Mouse (Mus musculus) embryonic fibroblast, embryonic 13.5 days (primary cell): ENCODE results near the gene Tecta. TPM values are rescaled to one million over a fixed set of nuclear protein-coding genes. Genes with fewer than 3 reads are reported as not detected.

Experiments
- H3K27ac ChIP-seq: 2 replicates; pipeline ENCODE4 v1.5.1; 2012; ENCODE audit warnings: low read length, control low read depth, inconsistent platforms; ENCODE audit not compliant: insufficient read depth
- H3K4me1 ChIP-seq: 2 replicates; pipeline ENCODE4 v1.6.1; 2011; ENCODE audit warnings: low read length; ENCODE audit not compliant: control insufficient read depth, insufficient read depth
- H3K4me3 ChIP-seq: 2 replicates; pipeline ENCODE4 v1.5.1; 2011; ENCODE audit warnings: mild to moderate bottlenecking, control low read depth, low read length; ENCODE audit not compliant: insufficient read depth
- CTCF ChIP-seq: IDR thresholded peaks from 2 replicates; pipeline ENCODE4 v1.5.1; 2011; ENCODE audit warnings: mild to moderate bottlenecking, control low read depth, low read length, moderate library complexity, borderline replicate concordance; ENCODE audit not compliant: insufficient read depth
- POLR2A ChIP-seq: IDR thresholded peaks from 2 replicates; pipeline ENCODE4 v1.6.1; 2011; ENCODE audit warnings: low read depth, mild to moderate bottlenecking, control low read depth, low read length, moderate library complexity
- polyA plus RNA-seq: library from polyadenylated mRNA; stranded (reverse); fragments of >200 nt; gene quantifications from 2 replicates; pipeline ENCODE4 v1.2.4, GENCODE M21; 2011; ENCODE audit warnings: low read depth; ENCODE audit not compliant: missing spikeins, insufficient read length

The Tecta gene
- polyA plus RNA-seq, 1 experiment = 0.16 TPM

- no peak overlapping the region for H3K4me3 ChIP-seq
- TF ChIP-seq CTCF (no peak), POLR2A (no peak)
- no peak overlapping the region for H3K27ac ChIP-seq
- 0 out of 2 replicates have a peak, but pooled peaks cover 3% of the 10 kb centered on the region for H3K4me1 ChIP-seq
Observed at GRCm38 (mm10) chr9:42311311-42311710, 88.4 kb downstream of the Tecta start.

- no peak for TF ChIP-seq CTCF
- TF ChIP-seq POLR2A = no peak
Observed at GRCm38 (mm10) chr9:42303894-42304293, 95.8 kb downstream of the Tecta start.

GRCm38 (mm10) chr9:42301082-42301633, 98.6 kb downstream of the Tecta start:
- TF ChIP-seq POLR2A (no peak), CTCF (no peak)
- Histone ChIP-seq H3K27ac (no peak overlapping the region), H3K4me1 (no peaks in the 10 kb centered on the region), H3K4me3 (no peak overlapping the region)

More at GRCm38 (mm10) chr9:42303894-42304293, 95.8 kb downstream of the Tecta start:
- Histone ChIP-seq H3K4me1 (no peaks in the 10 kb centered on the region), H3K27ac (no peak overlapping the region), H3K4me3 (no peak overlapping the region)

GRCm38 (mm10) chr9:42296297-42296922, 103.3 kb downstream of the Tecta start:
- no peak overlapping the region for H3K4me3 ChIP-seq

GRCm38 (mm10) chr9:42294131-42294530, 105.6 kb downstream of the Tecta start:
- no peaks in the 10 kb centered on the region for H3K4me1 ChIP-seq
- TF ChIP-seq CTCF = no peak
- no peak overlapping the region for H3K27ac ChIP-seq
- H3K4me3 ChIP-seq = no peak overlapping the region

More at GRCm38 (mm10) chr9:42296297-42296922, 103.3 kb downstream of the Tecta start:
- TF ChIP-seq CTCF = no peak
- no peak for TF ChIP-seq POLR2A
- Histone ChIP-seq H3K27ac (no peak overlapping the region), H3K4me1 (no peaks in the 10 kb centered on the region)

GRCm38 (mm10) chr9:42293596-42293995, 106.1 kb downstream of the Tecta start:
- Histone ChIP-seq H3K4me3 (no peak overlapping the region), H3K27ac (no peak overlapping the region), H3K4me1 (no peaks in the 10 kb centered on the region)
- TF ChIP-seq CTCF (no peak), POLR2A (no peak)

GRCm38 (mm10) chr9:42293051-42293450, 106.7 kb downstream of the Tecta start:
- no peaks in the 10 kb centered on the region for H3K4me1 ChIP-seq
- H3K27ac ChIP-seq = no peak overlapping the region
- no peak overlapping the region for H3K4me3 ChIP-seq
- TF ChIP-seq POLR2A (no peak), CTCF (no peak)

GRCm38 (mm10) chr9:42279676-42280075, 120.1 kb downstream of the Tecta start:
- no peak overlapping the region for H3K4me3 ChIP-seq
- TF ChIP-seq CTCF (no peak), POLR2A (no peak)
- H3K27ac ChIP-seq = no peak overlapping the region
- H3K4me1 ChIP-seq = no peaks in the 10 kb centered on the region; the same call in 1 of the 2 replicates

Other genes with a start within 250 kb of the Tecta start
- gene Sc5d, start 135.7 kb downstream of the Tecta start, polyA plus RNA-seq = 65.9 and 80.5 TPM in 2 replicates
- 21.2 TPM in 2 replicates for gene Tbcel, start 107.9 kb upstream of the Tecta start, polyA plus RNA-seq